Mouse (Mus musculus): Measurements from ENCODE around the gene Aes. TPM values are rescaled to one million over a fixed set of nuclear protein-coding genes. Genes with fewer than 3 reads are reported as not detected.
A peak's percentile ranks its signal among the peaks of the same experiment; 100 is the strongest.

The Aes gene
- 259 and 343 TPM in 2 replicates for polyA plus RNA-seq (2014; fragmentation: Nextera tagmentation; extraction: Ambion mirVana)

GRCm38 (mm10) chr10:81559163-81559626, at the start of gene Aes:
TSS of gene Aes (plus strand) at chr10:81559488.
- ATAC-seq (ENCODE audit: insufficient number of reproducible peaks, low FRiP score, low TSS enrichment, low read depth), result peak; percentile 13; the same call in 1 of the 2 replicates
- peak within 1 kb of the TSS; percentile 97 for H3K4me2 ChIP-seq (ENCODE audit: low read depth, severe bottlenecking)
- H3K27me3 ChIP-seq (ENCODE audit: control insufficient read depth, insufficient read depth, low read length), result no peaks in the 10 kb centered on the region
- no peaks in the 10 kb centered on the region for H3K9me3 ChIP-seq (ENCODE audit: control insufficient read depth, low read length)
- H3K4me1 ChIP-seq (ENCODE audit: control insufficient read depth, insufficient read depth, low read length), result peaks cover 28% of the 10 kb centered on the region
- peak; percentile 65 for DNase-seq (ENCODE audit: low spot score)
- peaks cover 5% of the 10 kb centered on the region for H3K36me3 ChIP-seq (ENCODE audit: control insufficient read depth, insufficient read depth, low read length)
- WGBS, result under 1% methylated on average over 30 of the region's 53 CpGs
- H3K9ac ChIP-seq (ENCODE audit: low read length), result peak within 1 kb of the TSS; percentile 90
- peak within 1 kb of the TSS; percentile 68 for H3K27ac ChIP-seq (replicated peaks; ENCODE audit: low read depth, low read length)
- peak within 1 kb of the TSS; percentile 95 for H3K4me3 ChIP-seq (ENCODE audit: low read depth, low read length)

- Histone ChIP-seq H3K4me1 (ENCODE audit: control insufficient read depth, insufficient read depth, low read length) (no peaks in the 10 kb centered on the region), H3K9me3 (ENCODE audit: control insufficient read depth, low read length) (no peaks in the 10 kb centered on the region), H3K4me2 (ENCODE audit: low read depth, severe bottlenecking) (no peak overlapping the region), H3K9ac (ENCODE audit: low read length) (no peak overlapping the region), H3K4me3 (ENCODE audit: low read depth, low read length) (no peak overlapping the region), H3K27me3 (ENCODE audit: control insufficient read depth, insufficient read depth, low read length) (no peaks in the 10 kb centered on the region), H3K27ac (replicated peaks; ENCODE audit: low read depth, low read length) (no peak overlapping the region), H3K36me3 (ENCODE audit: control insufficient read depth, insufficient read depth, low read length) (no peaks in the 10 kb centered on the region)
- DNase-seq (ENCODE audit: low spot score) (no peak), ATAC-seq (ENCODE audit: insufficient number of reproducible peaks, low FRiP score, low TSS enrichment, low read depth) (no peak)
- WGBS, result 83% methylated on average over 14 of the region's 14 CpGs
These were observed 49.0 kb upstream of the Aes start for GRCm38 (mm10) chr10:81510246-81510810.

- H3K27me3 ChIP-seq (ENCODE audit: control insufficient read depth, insufficient read depth, low read length), result no peaks in the 10 kb centered on the region
- H3K4me3 ChIP-seq (ENCODE audit: low read depth, low read length), result no peak overlapping the region
- H3K9ac ChIP-seq (ENCODE audit: low read length), result no peak overlapping the region
- DNase-seq (ENCODE audit: low spot score) (no peak), ATAC-seq (ENCODE audit: insufficient number of reproducible peaks, low FRiP score, low TSS enrichment, low read depth) (no peak)
- no peaks in the 10 kb centered on the region for H3K4me1 ChIP-seq (ENCODE audit: control insufficient read depth, insufficient read depth, low read length)
- H3K4me2 ChIP-seq (ENCODE audit: low read depth, severe bottlenecking), result no peak overlapping the region
- 86% methylated on average over 5 of the region's 5 CpGs for WGBS
- H3K9me3 ChIP-seq (ENCODE audit: control insufficient read depth, low read length), result no peaks in the 10 kb centered on the region
- H3K36me3 ChIP-seq (ENCODE audit: control insufficient read depth, insufficient read depth, low read length), result no peaks in the 10 kb centered on the region
- no peak overlapping the region for H3K27ac ChIP-seq (replicated peaks; ENCODE audit: low read depth, low read length)
These were observed 45.5 kb upstream of the Aes start for GRCm38 (mm10) chr10:81513798-81514197.

- no peak overlapping the region for H3K9ac ChIP-seq (ENCODE audit: low read length)
- 65% methylated on average over 8 of the region's 8 CpGs for WGBS
- H3K27me3 ChIP-seq (ENCODE audit: control insufficient read depth, insufficient read depth, low read length), result no peaks in the 10 kb centered on the region
- no peak overlapping the region for H3K4me3 ChIP-seq (ENCODE audit: low read depth, low read length)
- DNase-seq (ENCODE audit: low spot score) (no peak), ATAC-seq (ENCODE audit: insufficient number of reproducible peaks, low FRiP score, low TSS enrichment, low read depth) (no peak)
- H3K4me1 ChIP-seq (ENCODE audit: control insufficient read depth, insufficient read depth, low read length), result no peaks in the 10 kb centered on the region
- no peak overlapping the region for H3K4me2 ChIP-seq (ENCODE audit: low read depth, severe bottlenecking)
- no peaks in the 10 kb centered on the region for H3K9me3 ChIP-seq (ENCODE audit: control insufficient read depth, low read length)
- H3K27ac ChIP-seq (replicated peaks; ENCODE audit: low read depth, low read length), result no peak overlapping the region
- H3K36me3 ChIP-seq (ENCODE audit: control insufficient read depth, insufficient read depth, low read length), result no peaks in the 10 kb centered on the region
These were observed 42.1 kb upstream of the Aes start for GRCm38 (mm10) chr10:81517227-81517626.

- ATAC-seq (ENCODE audit: insufficient number of reproducible peaks, low FRiP score, low TSS enrichment, low read depth) (no peak), DNase-seq (ENCODE audit: low spot score) (peak; percentile 84)
- Histone ChIP-seq H3K9me3 (ENCODE audit: control insufficient read depth, low read length) (no peaks in the 10 kb centered on the region), H3K4me2 (ENCODE audit: low read depth, severe bottlenecking) (no peak overlapping the region), H3K27me3 (ENCODE audit: control insufficient read depth, insufficient read depth, low read length) (0 out of 2 replicates have a peak, but pooled peaks cover 2% of the 10 kb centered on the region), H3K4me1 (ENCODE audit: control insufficient read depth, insufficient read depth, low read length) (no peaks in the 10 kb centered on the region), H3K4me3 (ENCODE audit: low read depth, low read length) (no peak overlapping the region), H3K36me3 (ENCODE audit: control insufficient read depth, insufficient read depth, low read length) (no peaks in the 10 kb centered on the region), H3K9ac (ENCODE audit: low read length) (no peak overlapping the region), H3K27ac (replicated peaks; ENCODE audit: low read depth, low read length) (no peak overlapping the region)
- WGBS, result 14% methylated on average over 4 of the region's 4 CpGs
These were observed 40.7 kb upstream of the Aes start for GRCm38 (mm10) chr10:81518546-81518945.

GRCm38 (mm10) chr10:81519227-81519977, 39.9 kb upstream of the Aes start:
- no peaks in the 10 kb centered on the region for H3K36me3 ChIP-seq (ENCODE audit: control insufficient read depth, insufficient read depth, low read length)
- H3K4me3 ChIP-seq (ENCODE audit: low read depth, low read length), result no peak overlapping the region
- 84% methylated on average over 6 of the region's 6 CpGs for WGBS
- no peak overlapping the region for H3K27ac ChIP-seq (replicated peaks; ENCODE audit: low read depth, low read length)
- H3K9ac ChIP-seq (ENCODE audit: low read length), result no peak overlapping the region
- no peaks in the 10 kb centered on the region for H3K4me1 ChIP-seq (ENCODE audit: control insufficient read depth, insufficient read depth, low read length)
- no peak overlapping the region for H3K4me2 ChIP-seq (ENCODE audit: low read depth, severe bottlenecking)
- no peak for ATAC-seq (ENCODE audit: insufficient number of reproducible peaks, low FRiP score, low TSS enrichment, low read depth)
- DNase-seq (ENCODE audit: low spot score), result no peak
- H3K27me3 ChIP-seq (ENCODE audit: control insufficient read depth, insufficient read depth, low read length), result 0 out of 2 replicates have a peak, but pooled peaks cover 9% of the 10 kb centered on the region
- no peaks in the 10 kb centered on the region; the same call in 1 of the 2 replicates for H3K9me3 ChIP-seq (ENCODE audit: control insufficient read depth, low read length)

GRCm38 (mm10) chr10:81519978-81520365, 39.3 kb upstream of the Aes start:
- Histone ChIP-seq H3K27ac (replicated peaks; ENCODE audit: low read depth, low read length) (no peak overlapping the region), H3K9me3 (ENCODE audit: control insufficient read depth, low read length) (no peaks in the 10 kb centered on the region; the same call in 1 of the 2 replicates), H3K4me2 (ENCODE audit: low read depth, severe bottlenecking) (no peak overlapping the region), H3K4me3 (ENCODE audit: low read depth, low read length) (no peak overlapping the region), H3K9ac (ENCODE audit: low read length) (no peak overlapping the region), H3K36me3 (ENCODE audit: control insufficient read depth, insufficient read depth, low read length) (no peaks in the 10 kb centered on the region), H3K27me3 (ENCODE audit: control insufficient read depth, insufficient read depth, low read length) (0 out of 2 replicates have a peak, but pooled peaks cover 9% of the 10 kb centered on the region), H3K4me1 (ENCODE audit: control insufficient read depth, insufficient read depth, low read length) (no peaks in the 10 kb centered on the region)
- ATAC-seq (ENCODE audit: insufficient number of reproducible peaks, low FRiP score, low TSS enrichment, low read depth) (no peak), DNase-seq (ENCODE audit: low spot score) (no peak)
- 81% methylated on average over 3 of the region's 3 CpGs for whole genome bisulfite sequencing

- H3K4me2 ChIP-seq (ENCODE audit: low read depth, severe bottlenecking), result no peak overlapping the region
- WGBS, result 77% methylated on average over 6 of the region's 6 CpGs
These were observed 36.1 kb upstream of the Aes start for GRCm38 (mm10) chr10:81523142-81523541.

More at GRCm38 (mm10) chr10:81523142-81523541, 36.1 kb upstream of the Aes start:
- Histone ChIP-seq H3K36me3 (ENCODE audit: control insufficient read depth, insufficient read depth, low read length) (no peaks in the 10 kb centered on the region), H3K4me1 (ENCODE audit: control insufficient read depth, insufficient read depth, low read length) (no peaks in the 10 kb centered on the region), H3K9me3 (ENCODE audit: control insufficient read depth, low read length) (no peaks in the 10 kb centered on the region; the same call in 1 of the 2 replicates), H3K27me3 (ENCODE audit: control insufficient read depth, insufficient read depth, low read length) (0 out of 2 replicates have a peak, but pooled peaks cover 9% of the 10 kb centered on the region), H3K27ac (replicated peaks; ENCODE audit: low read depth, low read length) (no peak overlapping the region), H3K9ac (ENCODE audit: low read length) (no peak overlapping the region), H3K4me3 (ENCODE audit: low read depth, low read length) (no peak overlapping the region)
- no peak for ATAC-seq (ENCODE audit: insufficient number of reproducible peaks, low FRiP score, low TSS enrichment, low read depth)
- no peak for DNase-seq (ENCODE audit: low spot score)

Data from limb, embryonic 11.5 days (tissue).